Mouse (Mus musculus) CH12.LX (cell line): ENCODE measurements at regions not wholly inside any gene's neighbourhood (a gene's known extent, or its start where the extent isn't known, plus 50 kb on each side); places are given as distances from the start of the nearest gene placed in this dataset.

Experiments used
- CTCF ChIP-seq, 2 experiments: IDR thresholded peaks in 1 of 2; conservative IDR thresholded peaks in 1 of 2; 2 replicates each; pipeline ENCODE4 v1.5.1; 2011 to 2012; ENCODE audit warnings: low read depth in 2 of 2, low read length in 2 of 2, improper control_type of control experiment in 1 of 2, inconsistent platforms in 1 of 2, mild to moderate bottlenecking in 1 of 2, moderate library complexity in 1 of 2
- EP300 ChIP-seq: IDR thresholded peaks from 2 replicates; pipeline ENCODE4 v1.6.1; 2011; ENCODE audit warnings: low read length, improper control_type of control experiment
- KAT2A ChIP-seq: IDR thresholded peaks from 2 replicates; pipeline ENCODE4 v1.6.1; 2012; ENCODE audit warnings: low read length, improper control_type of control experiment, inconsistent platforms; ENCODE audit not compliant: insufficient replicate concordance
- NELFE ChIP-seq: IDR thresholded peaks from 2 replicates; pipeline ENCODE4 v1.6.1; 2011; ENCODE audit warnings: low read depth, low read length, improper control_type of control experiment
- POLR2A ChIP-seq: IDR thresholded peaks from 2 replicates; pipeline ENCODE4 v1.6.1; 2011; ENCODE audit warnings: low read depth, mild to moderate bottlenecking, improper control_type of control experiment, low read length
- RAD21 ChIP-seq: IDR thresholded peaks from 2 replicates; pipeline ENCODE4 v1.6.1; 2011; ENCODE audit warnings: low read depth, mild to moderate bottlenecking, low read length, improper control_type of control experiment, moderate library complexity
- SMC3 ChIP-seq: IDR thresholded peaks from 2 replicates; pipeline ENCODE4 v1.6.1; 2011; ENCODE audit warnings: low read depth, low read length, improper control_type of control experiment
- ZNF384 ChIP-seq: IDR thresholded peaks from 2 replicates; pipeline ENCODE4 v1.6.1; 2012; ENCODE audit warnings: low read depth, low read length, improper control_type of control experiment, inconsistent platforms

GRCm38 (mm10) chr2:45239501-45240292 lies 122.5 kb upstream of the Zeb2 start:
- TF ChIP-seq POLR2A = no peak
- TF ChIP-seq NELFE = no peak
- no peak for TF ChIP-seq EP300
- no peak for TF ChIP-seq ZNF384
- TF ChIP-seq KAT2A = no peak
- TF ChIP-seq CTCF (conservative IDR thresholded peaks at IDR 0.05 in 1 of 2, IDR thresholded peaks at IDR 0.05 in 1 of 2; ENCODE audit: low read depth in 2 of 2, low read length in 2 of 2) = no peak
- TF ChIP-seq RAD21 = no peak
- TF ChIP-seq SMC3 = no peak
